In genomic region chr10:128263393-128264310, GRCm38 (mm10) we compare ENCODE assay signal across 37 mouse cellular contexts. TPM values are rescaled to one million over a fixed set of nuclear protein-coding genes. Genes with fewer than 3 reads are reported as not detected.
DNase-seq lines count a peak whose midpoint lies in the region; ATAC-seq and TF ChIP-seq lines count a peak whose summit lies in the region.
"Had no signal": no experiment of that assay in that cellular context is flagged by ENCODE, and none has a peak within 500 bp of the region (broad histone marks: within the 10 kb centered on the region; RNA-seq: fewer than 3 reads in every experiment).

No protein-coding gene starts in this region.

- no peak overlapping the region for H3K4me3 ChIP-seq in bone marrow, adult 2 months (replicated peaks; ENCODE audit: control insufficient read depth, low read depth, low read length)
- no peak overlapping the region for H3K4me3 ChIP-seq in hindbrain, embryonic 12.5 days
- H3K4me3 ChIP-seq in forebrain, embryonic 12.5 days (replicated peaks): no peak overlapping the region
- H3K4me3 ChIP-seq: embryonic facial prominence, embryonic 10.5 days; embryonic facial prominence, embryonic 15.5 days; liver, embryonic 12.5 days; myocyte; neural tube, embryonic 12.5 days had no signal

- no peak overlapping the region for H3K9ac ChIP-seq in hindbrain, embryonic 12.5 days
- H3K9ac ChIP-seq in forebrain, embryonic 12.5 days: no peak overlapping the region
- H3K9ac ChIP-seq: embryonic facial prominence, embryonic 15.5 days; liver, embryonic 12.5 days; liver, postnatal 0 days; neural tube, embryonic 12.5 days had no signal

- H3K27ac ChIP-seq in bone marrow, adult 2 months (ENCODE audit: control insufficient read depth, insufficient read depth, low read depth, low read length, poor library complexity): peak overlapping the region; percentile 31; the same call in 1 of the 2 replicates
- no peak overlapping the region for H3K27ac ChIP-seq in hindbrain, embryonic 12.5 days
- no peak overlapping the region for H3K27ac ChIP-seq in forebrain, embryonic 12.5 days
- H3K27ac ChIP-seq: embryonic facial prominence, embryonic 10.5 days; embryonic facial prominence, embryonic 15.5 days; hindbrain, postnatal 0 days; liver, embryonic 12.5 days; neural tube, embryonic 12.5 days had no signal

- no peaks in the 10 kb centered on the region for H3K27me3 ChIP-seq in hindbrain, embryonic 12.5 days
- 0 out of 2 replicates have a peak, but pooled peaks cover 3% of the 10 kb centered on the region for H3K27me3 ChIP-seq in forebrain, embryonic 12.5 days
- H3K27me3 ChIP-seq: embryonic facial prominence, embryonic 15.5 days; liver, embryonic 12.5 days; neural tube, embryonic 12.5 days had no signal

- peak; percentile 68 for ATAC-seq in neutrophil, adult 5-6 weeks (ENCODE audit: extremely low read depth, insufficient number of reproducible peaks, low FRiP score, poor library complexity, severe bottlenecking)
- ATAC-seq in hindbrain, embryonic 12.5 days (ENCODE audit: low FRiP score): no peak
- no peak for ATAC-seq in forebrain, embryonic 12.5 days (ENCODE audit: low FRiP score)
- ATAC-seq: forebrain, embryonic 14.5 days; hindbrain, postnatal 0 days; intestine, embryonic 16.5 days; liver, embryonic 12.5 days; liver, postnatal 0 days; midbrain, embryonic 16.5 days had no signal

- peaks cover 2% of the 10 kb centered on the region for H3K4me1 ChIP-seq in bone marrow, adult 2 months (ENCODE audit: control insufficient read depth, insufficient read depth, low read length)
- H3K4me1 ChIP-seq in hindbrain, embryonic 12.5 days: no peaks in the 10 kb centered on the region
- no peaks in the 10 kb centered on the region for H3K4me1 ChIP-seq in forebrain, embryonic 12.5 days
- H3K4me1 ChIP-seq: embryonic facial prominence, embryonic 15.5 days; neural tube, embryonic 12.5 days had no signal

- H3K36me3 ChIP-seq in hindbrain, embryonic 12.5 days: no peaks in the 10 kb centered on the region
- H3K36me3 ChIP-seq in forebrain, embryonic 12.5 days (replicated peaks): no peaks in the 10 kb centered on the region
- H3K36me3 ChIP-seq: embryonic facial prominence, embryonic 10.5 days; embryonic facial prominence, embryonic 15.5 days; liver, embryonic 12.5 days; neural tube, embryonic 12.5 days had no signal

- no peak overlapping the region for H3K4me2 ChIP-seq in hindbrain, embryonic 12.5 days (replicated peaks)
- no peak overlapping the region for H3K4me2 ChIP-seq in forebrain, embryonic 12.5 days
- H3K4me2 ChIP-seq: embryonic facial prominence, embryonic 15.5 days; liver, embryonic 12.5 days; midbrain, embryonic 11.5 days; neural tube, embryonic 12.5 days had no signal

- no peaks in the 10 kb centered on the region for H3K9me3 ChIP-seq in hindbrain, embryonic 12.5 days (replicated peaks)
- H3K9me3 ChIP-seq in forebrain, embryonic 12.5 days: no peaks in the 10 kb centered on the region
- H3K9me3 ChIP-seq: embryonic facial prominence, embryonic 10.5 days; embryonic facial prominence, embryonic 15.5 days; liver, embryonic 12.5 days; neural tube, embryonic 12.5 days had no signal

- 39% methylated on average over 6 of the region's 6 CpGs for WGBS in bone marrow, adult 2 months
- WGBS in hindbrain, embryonic 12.5 days: 84% methylated on average over 6 of the region's 6 CpGs
- WGBS in forebrain, embryonic 12.5 days: 85% methylated on average over 6 of the region's 6 CpGs

- TF ChIP-seq POLR2A in bone marrow, adult 2 months (IDR thresholded peaks at IDR 0.05; ENCODE audit: borderline replicate concordance, control insufficient read depth, low read depth, low read length): no peak

- intact Hi-C loops in heart, postnatal 25 days (cut with DNase I): no loop called here

- no peak for TF ChIP-seq CTCF in bone marrow, adult 2 months (IDR thresholded peaks at IDR 0.05; ENCODE audit: control insufficient read depth, insufficient read depth, low read length)

- DNase-seq in frontal cortex, postnatal 36 days (ENCODE audit: low spot score in 2 of 2): peak; percentile 13 to 15
- DNase-seq in frontal cortex, postnatal 25 days (ENCODE audit: low spot score in 2 of 2): no peak
- DNase-seq in B cell, adult 2 months: peak; percentile 47 to 49
- DNase-seq in heart, postnatal 25 days (ENCODE audit: low spot score): no peak
- DNase-seq: adrenal gland, postnatal 14 days; cerebellum, adult 2 months; cerebellum, postnatal 14 days; gastrocnemius, postnatal 10 days; heart, postnatal 14 days; kidney, adult 8-10 months; kidney, postnatal 10 days; layer of hippocampus, postnatal 36 days; left cerebral cortex, postnatal 4 days; liver, postnatal 0 days; lung, postnatal 36 days; thymus, adult 18-20 months; thymus, postnatal 36 days had no signal

RNA-seq across cellular contexts. Expression of gene Apof, which starts 4.8 kb away (rescaled TPM):
- 2.6 and 4.0 TPM in 2 replicates for polyA plus RNA-seq in bone marrow, adult 2 months (2011; ENCODE audit: insufficient read depth, insufficient read length, low replicate concordance, missing spikeins)
- total RNA-seq in neutrophil, adult 5-6 weeks (2017): 2.2 TPM in 1 of 2 replicates, not detected in the other
- not detected in 2 replicates for polyA plus RNA-seq in hindbrain, embryonic 12.5 days (2016; fragmentation: Nextera tagmentation; extraction: Ambion mirVana)
- polyA plus RNA-seq in forebrain, embryonic 12.5 days (2016; fragmentation: Nextera tagmentation; extraction: Ambion mirVana): not detected in 2 replicates
- total RNA-seq in heart, postnatal 25 days (2021): not detected
- total RNA-seq: heart, postnatal 14 days; hindbrain, postnatal 0 days; layer of hippocampus, postnatal 36 days; left cerebral cortex, postnatal 4 days; megakaryocyte, adult 5-6 weeks had no signal
- polyA plus RNA-seq: cerebellum, adult 2 months; embryonic facial prominence, embryonic 10.5 days; embryonic facial prominence, embryonic 15.5 days; forebrain, embryonic 14.5 days; heart, embryonic 14.5 days; hindbrain, embryonic 11.5 days; midbrain, embryonic 11.5 days; midbrain, embryonic 16.5 days; myocyte; neural tube, embryonic 12.5 days had no signal

RNA-seq across cellular contexts. Expression of gene Stat2, which starts 6.7 kb away (rescaled TPM):
- polyA plus RNA-seq in bone marrow, adult 2 months (2011; ENCODE audit: insufficient read depth, insufficient read length, low replicate concordance, missing spikeins): 32.7 and 54.1 TPM in 2 replicates
- 65.7 and 74.1 TPM in 2 replicates for total RNA-seq in neutrophil, adult 5-6 weeks (2017)
- 23.1 and 26.5 TPM in 2 replicates for polyA plus RNA-seq in hindbrain, embryonic 12.5 days (2016; fragmentation: Nextera tagmentation; extraction: Ambion mirVana)
- 18.5 and 18.7 TPM in 2 replicates for polyA plus RNA-seq in forebrain, embryonic 12.5 days (2016; fragmentation: Nextera tagmentation; extraction: Ambion mirVana)
- 10 to 100 TPM; 11.7 to 12.3 TPM for total RNA-seq in heart, postnatal 25 days (2021)

RNA-seq across cellular contexts. Expression of gene Apon, which starts 9.8 kb away (rescaled TPM):
- 3.2 and 4.4 TPM in 2 replicates for polyA plus RNA-seq in bone marrow, adult 2 months (2011; ENCODE audit: insufficient read depth, insufficient read length, low replicate concordance, missing spikeins)
- total RNA-seq in neutrophil, adult 5-6 weeks (2017): 0.23 TPM in 1 of 2 replicates, not detected in the other
- 0.34 and 0.40 TPM in 2 replicates for polyA plus RNA-seq in hindbrain, embryonic 12.5 days (2016; fragmentation: Nextera tagmentation; extraction: Ambion mirVana)
- polyA plus RNA-seq in forebrain, embryonic 12.5 days (2016; fragmentation: Nextera tagmentation; extraction: Ambion mirVana): 0.54 and 0.87 TPM in 2 replicates
- total RNA-seq in heart, postnatal 25 days (2021): under 1 TPM in 1 of 2 experiments, not detected in 1; 0.18 TPM
- total RNA-seq: hindbrain, postnatal 0 days; layer of hippocampus, postnatal 36 days; left cerebral cortex, postnatal 4 days had no signal
- polyA plus RNA-seq: cerebellum, adult 2 months; cortical plate, adult 2 months; forebrain, embryonic 14.5 days; frontal cortex, adult 2 months; gonadal fat pad, adult 2 months; heart, embryonic 14.5 days; hindbrain, postnatal 0 days; midbrain, embryonic 16.5 days had no signal

RNA-seq across cellular contexts. Expression of gene Timeless, which starts 31.8 kb away (rescaled TPM):
- polyA plus RNA-seq in bone marrow, adult 2 months (2011; ENCODE audit: insufficient read depth, insufficient read length, low replicate concordance, missing spikeins): 45.9 and 61.1 TPM in 2 replicates
- 13.6 and 17.5 TPM in 2 replicates for total RNA-seq in neutrophil, adult 5-6 weeks (2017)
- polyA plus RNA-seq in hindbrain, embryonic 12.5 days (2016; fragmentation: Nextera tagmentation; extraction: Ambion mirVana): 46.2 and 53.7 TPM in 2 replicates
- 74.7 and 77.3 TPM in 2 replicates for polyA plus RNA-seq in forebrain, embryonic 12.5 days (2016; fragmentation: Nextera tagmentation; extraction: Ambion mirVana)
- total RNA-seq in heart, postnatal 25 days (2021): 1 to 10 TPM; 7.7 to 8.8 TPM

RNA-seq across cellular contexts. Expression of gene Il23a, which starts 34.9 kb away (rescaled TPM):
- 1.5 and 2.1 TPM in 2 replicates for polyA plus RNA-seq in bone marrow, adult 2 months (2011; ENCODE audit: insufficient read depth, insufficient read length, low replicate concordance, missing spikeins)
- not detected in 2 replicates for total RNA-seq in neutrophil, adult 5-6 weeks (2017)
- 0.22 TPM in 1 of 2 replicates, not detected in the other for polyA plus RNA-seq in hindbrain, embryonic 12.5 days (2016; fragmentation: Nextera tagmentation; extraction: Ambion mirVana)
- not detected in 2 replicates for polyA plus RNA-seq in forebrain, embryonic 12.5 days (2016; fragmentation: Nextera tagmentation; extraction: Ambion mirVana)
- total RNA-seq in heart, postnatal 25 days (2021): under 1 TPM in 1 of 2 experiments, not detected in 1; 0.18 TPM
- total RNA-seq: adrenal gland, postnatal 14 days; gastrocnemius, postnatal 10 days; hindbrain, postnatal 0 days; left cerebral cortex, postnatal 4 days; megakaryocyte, adult 5-6 weeks had no signal
- polyA plus RNA-seq: embryonic facial prominence, embryonic 10.5 days; forebrain, embryonic 14.5 days; liver, embryonic 12.5 days; liver, postnatal 0 days; midbrain, embryonic 11.5 days had no signal

Comparison
In these comparisons a context has a peak if more than half of its experiments do, and no peak if none do; other contexts are left out.
1. DNase-seq: peak in frontal cortex, postnatal 36 days (2 of 2) and B cell, adult 2 months (2 of 2); none in frontal cortex, postnatal 25 days (0 of 2) and heart, postnatal 25 days (single experiment).